In genomic region chr1:194764951-194765350, GRCm38 (mm10) we compare ENCODE assay signal across 16 mouse cellular contexts.
DNase-seq lines count a peak whose midpoint lies in the region.
"Had no signal": no experiment of that assay in that cellular context is flagged by ENCODE, and none has a peak within 500 bp of the region (broad histone marks: within the 10 kb centered on the region; RNA-seq: fewer than 3 reads in every experiment).

No protein-coding gene starts in this region.

- peak; percentile 66 for DNase-seq in heart, adult 11 months
- DNase-seq in heart, adult 18-20 months: no peak
- peak; percentile 9 for DNase-seq in NIH3T3 (ENCODE audit: low read depth)
- peak; percentile 57 for DNase-seq in gonadal fat pad, adult 2 months (ENCODE audit: low read depth)
- DNase-seq in adrenal gland, postnatal 4 days (ENCODE audit: low spot score in 2 of 2): no peak
- DNase-seq: adrenal gland, adult 2 months; adrenal gland, postnatal 10 days; adrenal gland, postnatal 25 days; B cell, adult 2 months; cerebellum, adult 11-12 months; cerebellum, adult 2 months; cerebellum, adult 9-10 months; cerebellum, postnatal 10 days; cerebellum, postnatal 25 days; embryo, embryonic 11 days; forebrain, postnatal 0 days had no signal

Comparison
In these comparisons a context has a peak if more than half of its experiments do, and no peak if none do; other contexts are left out.
1. DNase-seq: peak in heart, adult 11 months (single experiment), NIH3T3 (single experiment) and gonadal fat pad, adult 2 months (single experiment); none in heart, adult 18-20 months (0 of 2) and adrenal gland, postnatal 4 days (0 of 2).